Mouse (Mus musculus) CH12.LX (cell line): ENCODE data around the gene Phox2a. TPM values are rescaled to one million over a fixed set of nuclear protein-coding genes. Genes with fewer than 3 reads are reported as not detected.

ENCODE experiments used
- DNase-seq: peaks from one replicate; pipeline ENCODE4 v3.0.0-alpha.2; 2013; ENCODE audit errors: extremely low read depth
- H3K27ac ChIP-seq: 2 replicates; pipeline ENCODE4 v1.5.1; 2012; ENCODE audit warnings: low read depth, mild to moderate bottlenecking, control low read depth, moderate library complexity; ENCODE audit not compliant: insufficient read depth
- H3K27me3 ChIP-seq: replicated peaks from 2 replicates; pipeline ENCODE3; 2012; ENCODE audit warnings: inconsistent platforms
- H3K36me3 ChIP-seq, 2 experiments: replicated peaks in 1 of 2; 2 replicates each; pipeline versions ENCODE3 to v1.6.1; 2012; ENCODE audit warnings: inconsistent platforms in 1 of 2, low read length in 1 of 2, mild to moderate bottlenecking in 1 of 2, mixed read lengths in 1 of 2, moderate library complexity in 1 of 2; ENCODE audit not compliant: control insufficient read depth in 1 of 2, insufficient read depth in 1 of 2
- H3K4me1 ChIP-seq, 2 experiments: 2 replicates each; pipeline ENCODE4 v1.6.1; 2012; ENCODE audit warnings: inconsistent platforms in 1 of 2, moderate library complexity in 1 of 2; ENCODE audit not compliant: insufficient read depth in 2 of 2, control insufficient read depth in 1 of 2
- H3K4me2 ChIP-seq: 2 replicates; pipeline ENCODE4 v1.6.1; 2012; ENCODE audit warnings: low read depth, mild to moderate bottlenecking, control low read depth; ENCODE audit not compliant: poor library complexity, insufficient read depth, severe bottlenecking
- H3K4me3 ChIP-seq, 3 experiments: fragments of 150-350 bp in 1 of 3; sonication (generic) in 1 of 3; replicated peaks in 1 of 3; 2 replicates each; pipeline versions ENCODE3 to v1.5.1; 2011 to 2012; ENCODE audit warnings: low read depth in 2 of 3, low read length in 2 of 3, mild to moderate bottlenecking in 2 of 3, moderate library complexity in 2 of 3, control low read depth in 1 of 3, improper control_type of control experiment in 1 of 3, inconsistent platforms in 1 of 3, mixed read lengths in 1 of 3; ENCODE audit not compliant: poor library complexity in 1 of 3
- H3K79me2 ChIP-seq: replicated peaks from 2 replicates; pipeline ENCODE4 v1.6.1; 2012; ENCODE audit warnings: mild to moderate bottlenecking, moderate library complexity; ENCODE audit not compliant: control insufficient read depth, poor library complexity, insufficient read depth, severe bottlenecking; ENCODE audit errors: extremely low read depth
- H3K9ac ChIP-seq: 2 replicates; pipeline ENCODE4 v1.6.1; 2012; ENCODE audit warnings: low read depth, mild to moderate bottlenecking, control low read depth, moderate library complexity; ENCODE audit not compliant: insufficient read depth
- H3K9me3 ChIP-seq: replicated peaks from 2 replicates; pipeline ENCODE3; 2012; ENCODE audit warnings: low read length, inconsistent platforms, mixed read lengths
- CHD2 ChIP-seq: IDR thresholded peaks from 2 replicates; pipeline ENCODE4 v1.6.1; 2011; ENCODE audit warnings: low read length, improper control_type of control experiment
- CTCF ChIP-seq, 2 experiments: IDR thresholded peaks in 1 of 2; conservative IDR thresholded peaks in 1 of 2; 2 replicates each; pipeline ENCODE4 v1.5.1; 2011 to 2012; ENCODE audit warnings: low read depth in 2 of 2, low read length in 2 of 2, improper control_type of control experiment in 1 of 2, inconsistent platforms in 1 of 2, mild to moderate bottlenecking in 1 of 2, moderate library complexity in 1 of 2
- E2F4 ChIP-seq: IDR thresholded peaks from 2 replicates; pipeline ENCODE4 v1.6.1; 2011; ENCODE audit warnings: low read depth, low read length, improper control_type of control experiment; ENCODE audit not compliant: insufficient replicate concordance
- ELF1 ChIP-seq: IDR thresholded peaks from 2 replicates; pipeline ENCODE4 v1.6.1; 2014; ENCODE audit warnings: low read depth, mild to moderate bottlenecking, inconsistent platforms, low read length, improper control_type of control experiment
- EP300 ChIP-seq: IDR thresholded peaks from 2 replicates; pipeline ENCODE4 v1.6.1; 2011; ENCODE audit warnings: low read length, improper control_type of control experiment
- MAZ ChIP-seq: IDR thresholded peaks from 2 replicates; pipeline ENCODE4 v1.6.1; 2012; ENCODE audit warnings: low read depth, mild to moderate bottlenecking, inconsistent platforms, low read length, improper control_type of control experiment, moderate library complexity
- NELFE ChIP-seq: IDR thresholded peaks from 2 replicates; pipeline ENCODE4 v1.6.1; 2011; ENCODE audit warnings: low read depth, low read length, improper control_type of control experiment
- POLR2AphosphoS2 ChIP-seq: IDR thresholded peaks from 2 replicates; pipeline ENCODE4 v1.6.1; 2011; ENCODE audit warnings: low read depth, low read length, improper control_type of control experiment
- RCOR1 ChIP-seq: conservative IDR thresholded peaks from 2 replicates; pipeline ENCODE4 v1.6.1; 2012; ENCODE audit warnings: low read depth, mild to moderate bottlenecking, inconsistent platforms, low read length, improper control_type of control experiment
- SMC3 ChIP-seq: IDR thresholded peaks from 2 replicates; pipeline ENCODE4 v1.6.1; 2011; ENCODE audit warnings: low read depth, low read length, improper control_type of control experiment
- TBP ChIP-seq: conservative IDR thresholded peaks from 2 replicates; pipeline ENCODE4 v1.6.1; 2011; ENCODE audit warnings: low read depth, low read length, improper control_type of control experiment
- USF1 ChIP-seq: IDR thresholded peaks from 2 replicates; pipeline ENCODE4 v1.6.1; 2014; ENCODE audit warnings: low read depth, mild to moderate bottlenecking, inconsistent platforms, low read length, improper control_type of control experiment
- ZC3H11A ChIP-seq: IDR thresholded peaks from 2 replicates; pipeline ENCODE4 v1.6.1; 2012; ENCODE audit warnings: low read depth, mild to moderate bottlenecking, inconsistent platforms, low read length, improper control_type of control experiment
- dilution Hi-C: fragments of 300-500 bp; cut with MboI; formaldehyde crosslinking; loops from 2 replicates; pipeline ENCODE4 v1.14.3; 2020; ENCODE audit warnings: low sequenced_read_pairs; ENCODE audit not compliant: extremely low pct_unique_long_range_greater_than_20kb, extremely low pct_ligation_motif_present
- in situ Hi-C: fragments of 300-500 bp; cut with MboI; formaldehyde crosslinking; loops from 3 replicates; pipeline ENCODE4 v1.14.3; 2019; ENCODE audit warnings: low sequenced_read_pairs, low pct_ligation_motif_present, low pct_unique_long_range_greater_than_20kb, mixed read lengths
- polyA plus RNA-seq: library from polyadenylated mRNA; unstranded; fragments of >175 nt; gene quantifications from 2 replicates; pipeline ENCODE4 v1.2.1, GENCODE M21; 2012; ENCODE audit warnings: low read depth; ENCODE audit not compliant: insufficient read length
- total RNA-seq, 2 experiments: library from RNA; depleted of rRNA; stranded (reverse); fragments of 300-350 nt in 1 of 2; fragments of >200 nt in 1 of 2; gene quantifications; 2 replicates each; pipeline ENCODE4 v1.2.3; 2012 to 2014

Phox2a gene
- total and polyA plus RNA-seq, 3 experiments: not detected

DNA sequence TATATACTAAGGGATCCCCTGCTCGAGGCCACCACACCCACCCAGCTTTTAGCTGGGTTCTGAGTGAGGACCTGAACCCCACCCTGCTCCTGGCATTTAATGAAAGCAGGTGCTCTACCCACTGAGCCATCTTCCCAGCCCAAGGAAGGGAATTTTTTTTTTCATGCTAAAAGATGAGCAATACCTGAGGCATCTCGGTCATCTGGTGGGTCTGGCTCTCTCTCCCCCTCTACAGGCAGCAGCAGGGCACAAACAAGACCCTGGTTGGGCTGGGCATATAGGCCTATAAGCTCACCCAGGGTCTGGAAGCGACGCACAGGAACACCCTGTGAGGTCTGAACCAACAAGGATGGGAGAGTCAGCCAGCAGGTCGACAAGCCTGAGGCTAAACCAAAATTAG is 15.2 kb downstream of the Phox2a start:
- no peak overlapping the region for H3K27ac ChIP-seq
- TF ChIP-seq E2F4 (no peak), CHD2 (no peak), EP300 (no peak), CTCF (conservative IDR thresholded peaks at IDR 0.05 in 1 of 2, IDR thresholded peaks at IDR 0.05 in 1 of 2; ENCODE audit: low read depth in 2 of 2, low read length in 2 of 2) (peak in 1 of 2 experiments; percentile 29; a peak in 2 of 4 replicates)
- TF ChIP-seq, all 38 proteins: peak for 1
- Histone ChIP-seq H3K27me3 (no peaks in the 10 kb centered on the region), H3K4me1 (peaks cover 3 to 27% of the 10 kb centered on the region in 2 experiments; a peak in 3 of 4 replicates), H3K36me3 (peaks cover 50 to 65% of the 10 kb centered on the region in 2 experiments), H3K4me3 (no peak overlapping the region), H3K9ac (no peak overlapping the region), H3K79me2 (peaks cover 19% of the 10 kb centered on the region), H3K9me3 (peaks cover 3% of the 10 kb centered on the region), H3K4me2 (no peak overlapping the region)
- dilution Hi-C loops: no loop called here
- in situ Hi-C loops: no loop called here
- DNase-seq: no peak

DNA sequence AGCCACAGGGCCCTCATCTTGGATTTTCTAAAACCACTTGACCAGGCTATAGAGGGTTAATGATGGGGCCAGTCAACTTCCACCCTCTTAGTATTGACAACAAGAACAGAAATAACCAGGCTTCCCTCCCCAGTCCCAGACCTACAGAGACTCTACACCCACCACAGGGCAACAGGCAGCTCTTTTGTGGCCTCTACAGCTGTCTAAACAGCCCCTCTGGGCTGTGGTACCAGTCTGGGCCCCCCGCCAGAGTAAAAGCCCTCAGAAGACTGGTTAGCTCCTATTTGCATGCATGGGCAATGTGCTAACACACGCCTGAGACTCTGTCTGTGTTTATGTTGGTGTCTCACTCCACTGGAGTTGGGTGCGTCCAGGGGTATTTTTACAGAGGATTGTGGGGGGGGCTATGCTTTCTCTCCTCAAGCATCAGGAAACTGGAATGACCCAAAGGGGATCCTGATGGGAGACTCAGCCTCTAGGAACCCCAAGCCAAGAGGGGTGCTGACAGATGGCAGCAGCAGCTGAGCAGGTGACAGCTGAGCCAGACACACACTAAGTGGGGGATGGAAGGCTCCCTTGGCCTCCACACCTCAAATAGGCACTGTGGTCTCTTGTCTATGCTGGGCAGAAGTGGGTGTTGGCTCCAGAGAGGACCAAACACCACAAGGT is 15.9 kb downstream of the Phox2a start:
- Histone ChIP-seq H3K9me3 (peaks cover 3% of the 10 kb centered on the region), H3K27ac (no peak overlapping the region), H3K36me3 (peaks cover 44 to 58% of the 10 kb centered on the region in 2 experiments), H3K79me2 (peaks cover 19% of the 10 kb centered on the region), H3K9ac (no peak overlapping the region), H3K4me3 (no peak overlapping the region), H3K4me2 (no peak overlapping the region), H3K27me3 (no peaks in the 10 kb centered on the region), H3K4me1 (peaks cover 3 to 30% of the 10 kb centered on the region in 2 experiments; a peak in 3 of 4 replicates)
- DNase-seq: no peak
- dilution Hi-C loops (no loop called here), in situ Hi-C loops (no loop called here)
- TF ChIP-seq TBP: no peak

DNA sequence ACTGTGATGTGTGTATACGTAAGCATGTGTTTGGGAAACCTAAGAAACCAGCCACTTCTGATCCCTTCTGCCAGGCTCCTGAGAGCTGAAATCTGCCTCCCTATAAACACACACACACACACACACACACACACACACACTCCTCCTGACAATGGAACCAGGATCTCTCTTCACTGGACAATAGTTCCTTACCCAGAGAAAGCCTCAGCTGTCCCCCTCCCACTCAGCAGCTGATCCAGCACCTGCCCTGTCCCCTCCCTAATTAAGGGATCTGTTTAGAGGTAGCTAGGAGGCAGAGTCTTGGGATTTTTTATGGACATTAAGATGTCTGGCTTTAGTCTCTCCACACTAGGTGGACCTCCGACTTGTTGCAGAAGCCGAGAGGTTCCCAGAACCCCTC is 16.8 kb downstream of the Phox2a start:
- no peak for DNase-seq
- Histone ChIP-seq H3K9me3 (peaks cover 3% of the 10 kb centered on the region), H3K27me3 (no peaks in the 10 kb centered on the region), H3K4me2 (peak overlapping the region; percentile 9; the same call in 1 of the 2 replicates), H3K9ac (0 out of 2 replicates have a peak overlapping the region, but pooled peaks have one; percentile 25), H3K4me1 (peaks cover 3 to 30% of the 10 kb centered on the region in 2 experiments; a peak in 3 of 4 replicates), H3K79me2 (peaks cover 19% of the 10 kb centered on the region), H3K36me3 (peaks cover 35 to 50% of the 10 kb centered on the region in 2 experiments)
- dilution Hi-C loops: no loop called here
- in situ Hi-C loops: no loop called here
- TF ChIP-seq RCOR1: no peak
- TF ChIP-seq MAZ: no peak
- TF ChIP-seq ZC3H11A: no peak
- TF ChIP-seq POLR2AphosphoS2: no peak
- no peak for TF ChIP-seq NELFE
- TF ChIP-seq ELF1: no peak
- no peak for TF ChIP-seq USF1
- TF ChIP-seq SMC3: no peak
- TF ChIP-seq, all 38 proteins: peak for 0
- Histone ChIP-seq H3K4me3 (no peak overlapping the region), H3K27ac (no peak overlapping the region)
